Mouse (Mus musculus): Measurements from ENCODE around the gene Zfp641. TPM values are rescaled to one million over a fixed set of nuclear protein-coding genes. Genes with fewer than 3 reads are reported as not detected.

The Zfp641 gene
- polyA plus RNA-seq, 1 experiment: not detected

- Histone ChIP-seq H3K27me3 (ENCODE audit: control insufficient read depth, insufficient read depth, insufficient read length) (no peaks in the 10 kb centered on the region), H3K4me3 (no peak overlapping the region), H3ac (ENCODE audit: control insufficient read depth, insufficient read length) (no peak overlapping the region), H3K36me3 (ENCODE audit: control insufficient read depth, insufficient read depth) (no peaks in the 10 kb centered on the region), H3K4me2 (ENCODE audit: low read depth) (no peak overlapping the region), H3K79me2 (ENCODE audit: control insufficient read depth, insufficient read depth) (no peaks in the 10 kb centered on the region)
- TF ChIP-seq POLR2AphosphoS2 (IDR thresholded peaks at IDR 0.05; ENCODE audit: insufficient read length, low read depth) (no peak), TCF12 (IDR thresholded peaks at IDR 0.05; ENCODE audit: insufficient read depth, poor library complexity, severe bottlenecking) (no peak), SRF (IDR thresholded peaks at IDR 0.05; ENCODE audit: control insufficient read depth, insufficient read length, low read depth) (no peak), E2F4 (IDR thresholded peaks at IDR 0.05; ENCODE audit: insufficient read depth) (no peak), CEBPB (IDR thresholded peaks at IDR 0.05; ENCODE audit: insufficient read depth, poor library complexity, severe bottlenecking) (no peak), MAX (IDR thresholded peaks at IDR 0.05; ENCODE audit: low read depth) (no peak), MYOG (IDR thresholded peaks at IDR 0.05; ENCODE audit: control insufficient read depth in 1 of 3, insufficient read depth in 1 of 3, insufficient read length in 2 of 3, low read depth in 2 of 3) (no peak)
Observed at GRCm38 (mm10) chr15:98256271-98256670, 39.7 kb downstream of the Zfp641 start.

Other genes starting within 250 kb of the Zfp641 start
- gene Pfkm, start 203.6 kb downstream of the Zfp641 start, polyA plus RNA-seq (2012; fragmentation: generic; extraction: Trizol): 401 TPM
- gene Senp1, start 202.4 kb downstream of the Zfp641 start, polyA plus RNA-seq (2012; fragmentation: generic; extraction: Trizol): 10.4 TPM
- 50.3 TPM for gene Asb8, start 130.5 kb downstream of the Zfp641 start, polyA plus RNA-seq (2012; fragmentation: generic; extraction: Trizol)
- 0.05 TPM for gene Ccdc184, start 129.0 kb downstream of the Zfp641 start, polyA plus RNA-seq (2012; fragmentation: generic; extraction: Trizol)
- gene Olfr288, start 100.6 kb downstream of the Zfp641 start, polyA plus RNA-seq (2012; fragmentation: generic; extraction: Trizol): not detected
- not detected for gene Gm44579, start 75.2 kb downstream of the Zfp641 start, polyA plus RNA-seq (2012; fragmentation: generic; extraction: Trizol)
- not detected for gene Olfr287, start 75.1 kb downstream of the Zfp641 start, polyA plus RNA-seq (2012; fragmentation: generic; extraction: Trizol)
- not detected for gene Olfr286, start 61.7 kb downstream of the Zfp641 start, polyA plus RNA-seq (2012; fragmentation: generic; extraction: Trizol)
- not detected for gene H1fnt, start 38.9 kb downstream of the Zfp641 start, polyA plus RNA-seq (2012; fragmentation: generic; extraction: Trizol)
- gene Olfr285, start 21.2 kb upstream of the Zfp641 start, polyA plus RNA-seq (2012; fragmentation: generic; extraction: Trizol): not detected
- not detected for gene Olfr284, start 44.8 kb upstream of the Zfp641 start, polyA plus RNA-seq (2012; fragmentation: generic; extraction: Trizol)
- gene Olfr283, start 84.8 kb upstream of the Zfp641 start, polyA plus RNA-seq (2012; fragmentation: generic; extraction: Trizol): not detected
- gene Olfr282, start 135.1 kb upstream of the Zfp641 start, polyA plus RNA-seq (2012; fragmentation: generic; extraction: Trizol): not detected
- not detected for gene Olfr281, start 156.4 kb upstream of the Zfp641 start, polyA plus RNA-seq (2012; fragmentation: generic; extraction: Trizol)
- gene OR5BS1P, start 173.7 kb upstream of the Zfp641 start, polyA plus RNA-seq (2012; fragmentation: generic; extraction: Trizol): not detected
- gene Lalba, start 186.6 kb upstream of the Zfp641 start, polyA plus RNA-seq (2012; fragmentation: generic; extraction: Trizol): not detected
- not detected for gene Olfr279, start 196.2 kb upstream of the Zfp641 start, polyA plus RNA-seq (2012; fragmentation: generic; extraction: Trizol)
- 109 TPM for gene Kansl2, start 238.1 kb upstream of the Zfp641 start, polyA plus RNA-seq (2012; fragmentation: generic; extraction: Trizol)

Measured in myocyte (in vitro differentiated cells).